Comparison of ENCODE assay signal across 8 mouse cellular contexts in genomic region chr10:70135680-70136079, GRCm38 (mm10). TPM values are rescaled to one million over a fixed set of nuclear protein-coding genes. Genes with fewer than 3 reads are reported as not detected.
DNase-seq lines count a peak whose midpoint lies in the region; ATAC-seq and TF ChIP-seq lines count a peak whose summit lies in the region.

No protein-coding gene starts in this region.

- TF ChIP-seq CTCF in left cerebral cortex, adult 2 months (IDR thresholded peaks at IDR 0.05): peak; percentile 49
- peak; percentile 77; the same call in 1 of the 2 replicates for TF ChIP-seq CTCF in small intestine, adult 2 months (IDR thresholded peaks at IDR 0.05; ENCODE audit: extremely low read depth, insufficient read length, insufficient replicate concordance, low read depth, low read length)

- peaks cover 22% of the 10 kb centered on the region; the same call in 1 of the 2 replicates for H3K4me1 ChIP-seq in small intestine, adult 2 months (ENCODE audit: control insufficient read depth, insufficient read depth, insufficient read length, low read length)

- ATAC-seq in CD4-positive, CD25-positive, alpha-beta regulatory T cell, adult 4 months: no peak

- intact Hi-C loops in left cerebral cortex, adult 2 months (cut with DNase I): no loop called here
- intact Hi-C loops in left cerebral cortex, postnatal 36 days (cut with DNase I): loop anchor here (5.0 kb wide), 1 partner anchor 38 kb away; the partner anchor contains the start of gene Ccdc6

- no peaks in the 10 kb centered on the region for H3K36me3 ChIP-seq in small intestine, adult 2 months (ENCODE audit: control insufficient read depth, insufficient read depth, low read length)

- TF ChIP-seq POLR2A in small intestine, adult 2 months (IDR thresholded peaks at IDR 0.05; ENCODE audit: low read depth, low read length): no peak

- peak; percentile 78 for DNase-seq in CD4-positive, CD25-positive, alpha-beta regulatory T cell, adult 2 months (ENCODE audit: low read depth, low spot score)
- no peak for DNase-seq in left cerebral cortex, adult 2 months (ENCODE audit: extremely low spot score in 1 of 2, low spot score in 2 of 2)
- no peak for DNase-seq in left cerebral cortex, postnatal 36 days (ENCODE audit: low spot score in 2 of 2)
- peak; percentile 66 for DNase-seq in c-Kit-positive CD71-positive TER-119-positive erythroid progenitor cells, embryonic 14.5 days (ENCODE audit: low spot score)
- no peak for DNase-seq in ovary, adult 18-20 months (ENCODE audit: low spot score)
- no peak for DNase-seq in right cerebral cortex, postnatal 10 days (ENCODE audit: low spot score in 2 of 2)

- no peak overlapping the region for H3K4me3 ChIP-seq in left cerebral cortex, adult 2 months
- H3K4me3 ChIP-seq in small intestine, adult 2 months (ENCODE audit: low read depth, low read length): no peak overlapping the region

- H3K27me3 ChIP-seq in small intestine, adult 2 months (ENCODE audit: control insufficient read depth, insufficient read depth, low read length): no peaks in the 10 kb centered on the region

- no peak overlapping the region for H3K27ac ChIP-seq in left cerebral cortex, adult 2 months
- no peak overlapping the region for H3K27ac ChIP-seq in small intestine, adult 2 months (ENCODE audit: insufficient read depth, low read depth, low read length)

- 85% methylated on average over 5 of the region's 5 CpGs for WGBS in small intestine, adult 2 months

RNA-seq across cellular contexts. Expression of gene Ccdc6, which starts 38.8 kb away (rescaled TPM):
- polyA plus RNA-seq in CD4-positive, CD25-positive, alpha-beta regulatory T cell, adult 4 months (2017; shearing (Covaris generic)): 10 to 100 TPM; 28.7 to 30.9 TPM
- 10 to 100 TPM; 51.1 to 64.8 TPM for total RNA-seq in left cerebral cortex, adult 2 months (2021)
- total RNA-seq in left cerebral cortex, postnatal 36 days (2021): 10 to 100 TPM; 43.4 to 58.7 TPM
- 16.6 and 34.6 TPM in 2 replicates for polyA plus RNA-seq in small intestine, adult 2 months (2012; rRNA removed)

Comparison
In these comparisons a context has a peak if more than half of its experiments do, and no peak if none do; other contexts are left out.
1. DNase-seq: peak in CD4-positive, CD25-positive, alpha-beta regulatory T cell, adult 2 months (single experiment) and c-Kit-positive CD71-positive TER-119-positive erythroid progenitor cells, embryonic 14.5 days (single experiment); none in left cerebral cortex, adult 2 months (0 of 2), left cerebral cortex, postnatal 36 days (0 of 2), ovary, adult 18-20 months (single experiment) and right cerebral cortex, postnatal 10 days (0 of 2).